Mouse (Mus musculus) heart, postnatal 0 days (tissue): ENCODE data around the gene Tspan8.

Source experiments
- CTCF ChIP-seq: IDR thresholded peaks from 2 replicates; pipeline ENCODE4 v1.5.1; 2016; ENCODE audit warnings: antibody characterized with exemption, control low read depth, low read depth
- EP300 ChIP-seq: IDR thresholded peaks from 2 replicates; pipeline ENCODE4 v1.6.1; 2016; ENCODE audit warnings: antibody characterized with exemption, low read depth

DNA sequence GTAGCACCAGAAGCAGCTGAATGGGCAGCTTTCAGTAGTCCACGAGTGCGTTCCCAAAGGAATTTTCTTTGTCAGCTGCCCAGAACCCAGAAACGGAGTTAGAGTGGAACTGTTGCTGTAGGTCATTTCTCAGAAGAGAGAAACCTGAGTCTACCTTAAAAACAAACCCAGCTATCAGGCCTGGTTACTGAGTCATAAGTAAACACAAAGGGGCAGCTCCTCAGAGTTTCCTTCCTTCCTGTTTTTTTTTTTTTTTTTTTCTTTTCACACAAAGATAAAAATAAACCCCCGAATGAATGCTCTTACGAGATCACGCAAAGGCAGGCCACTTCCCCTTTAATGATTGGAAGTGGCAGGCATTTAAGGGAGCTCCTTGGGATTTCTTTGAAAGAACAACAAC, at the start of gene Tspan8:
- TF ChIP-seq CTCF (no peak), EP300 (no peak)
